Mouse (Mus musculus) frontal cortex, postnatal 25 days (tissue): ENCODE data around the gene Paqr6.

ENCODE experiments used
- DNase-seq, 2 experiments: peaks; one replicate each; pipeline ENCODE4 v3.0.0; 2022; ENCODE audit warnings: low spot score in 2 of 2

The Paqr6 gene

GRCm38 (mm10) chr3:88364337-88364736, at the start of gene Paqr6:
Paqr6 (plus strand) TSS chr3:88364584.
- no peak for DNase-seq

GRCm38 (mm10) chr3:88324951-88325405, 39.4 kb upstream of the Paqr6 start, which contains the start of gene Glmp:
Glmp (plus strand) TSS chr3:88325023.
- DNase-seq, result peak in 1 of 2 experiments; percentile 30

DNA sequence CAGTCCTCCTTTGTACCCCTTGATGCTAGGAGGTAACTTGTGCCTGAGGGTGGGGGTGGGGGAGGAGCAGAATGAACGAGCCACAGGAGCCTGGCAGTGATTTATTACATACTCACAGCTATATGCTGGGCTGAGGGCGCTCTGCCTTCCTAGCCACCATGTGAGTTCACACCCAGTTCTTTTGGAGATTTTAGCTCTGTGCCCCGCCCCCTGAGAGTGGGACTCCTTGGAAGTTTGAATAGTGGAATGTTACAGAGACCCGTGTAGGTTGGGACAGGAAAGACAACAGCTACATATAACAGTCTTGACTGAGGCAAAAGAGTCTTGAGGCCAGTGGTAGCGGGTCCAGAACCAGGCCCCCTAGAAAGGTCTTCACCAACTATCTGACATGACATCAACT, 35.4 kb upstream of the Paqr6 start:
- no peak for DNase-seq

GRCm38 (mm10) chr3:88331282-88331681, 33.1 kb upstream of the Paqr6 start:
- DNase-seq, result no peak

DNA sequence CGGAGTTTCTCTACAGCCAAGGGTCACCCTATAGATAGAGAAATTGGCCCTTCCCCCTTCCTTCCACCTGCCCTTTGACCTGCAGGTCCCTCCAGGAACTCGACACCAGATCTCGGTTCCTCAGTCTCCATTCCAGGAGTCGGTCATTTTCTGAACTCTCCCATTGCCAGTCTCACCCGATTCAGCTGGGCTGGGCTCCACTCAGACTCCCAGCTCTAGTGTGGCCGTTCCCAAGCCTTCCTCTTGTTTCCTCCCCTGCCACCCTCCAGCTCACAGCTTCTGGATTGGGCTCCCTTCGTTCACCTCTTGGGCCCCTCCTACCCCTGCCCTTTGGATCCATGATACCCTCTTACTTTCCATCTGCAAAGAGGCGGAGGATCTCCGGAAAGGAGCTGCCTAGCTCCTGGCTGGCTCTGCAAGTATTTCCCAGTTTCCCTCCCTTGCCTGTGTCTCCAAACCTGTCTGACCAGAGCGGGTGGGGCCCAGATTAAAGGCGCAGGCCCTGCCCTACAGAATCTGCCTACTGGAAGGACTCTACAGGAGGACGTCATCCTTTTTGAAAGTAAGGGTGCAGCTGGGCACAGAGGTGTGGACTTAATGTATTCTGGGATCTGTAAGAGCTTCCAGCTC, 30.2 kb upstream of the Paqr6 start:
- DNase-seq, result no peak

DNA sequence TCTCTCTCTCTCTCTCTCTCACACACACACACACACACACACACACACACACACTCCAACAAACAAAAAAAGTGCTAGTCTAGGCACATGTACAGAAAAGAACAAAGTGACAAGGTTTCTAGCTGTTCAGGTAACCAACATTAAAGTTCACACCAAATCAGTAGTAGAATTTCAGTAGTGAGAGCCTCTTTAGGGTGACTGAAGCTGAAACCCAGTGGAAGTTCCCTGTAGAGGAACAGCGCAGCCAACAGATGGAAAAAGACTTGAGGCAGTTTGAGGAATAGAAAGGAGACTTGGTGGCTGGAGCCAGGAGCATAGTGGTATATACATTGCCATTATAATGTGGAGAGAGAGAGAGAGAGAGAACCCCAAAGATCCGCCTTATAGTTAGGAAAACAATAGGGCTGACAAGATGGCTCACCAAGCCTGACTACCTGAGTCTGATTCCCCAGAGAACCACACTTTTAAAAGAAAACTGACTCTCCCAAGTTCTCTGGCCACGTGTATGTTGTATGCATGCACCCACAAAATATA, 29.4 kb upstream of the Paqr6 start:
- DNase-seq, result no peak

GRCm38 (mm10) chr3:88335436-88336053, 28.8 kb upstream of the Paqr6 start:
- no peak for DNase-seq

GRCm38 (mm10) chr3:88336058-88337013, 28.0 kb upstream of the Paqr6 start, which contains the start of the genes Tmem79 and Smg5:
Tmem79 (minus strand) TSS chr3:88336148.
Smg5 (plus strand) TSS chr3:88336260.
- peak; percentile 92 for DNase-seq

GRCm38 (mm10) chr3:88337367-88338020, 26.9 kb upstream of the Paqr6 start:
- DNase-seq, result no peak

GRCm38 (mm10) chr3:88338316-88338715, 26.1 kb upstream of the Paqr6 start:
- DNase-seq, result no peak

GRCm38 (mm10) chr3:88339006-88339405, 25.4 kb upstream of the Paqr6 start:
- no peak for DNase-seq

GRCm38 (mm10) chr3:88350732-88351131, 13.7 kb upstream of the Paqr6 start:
- no peak for DNase-seq

- DNase-seq, result no peak
Observed at GRCm38 (mm10) chr3:88352907-88353306, 11.5 kb upstream of the Paqr6 start.

DNA sequence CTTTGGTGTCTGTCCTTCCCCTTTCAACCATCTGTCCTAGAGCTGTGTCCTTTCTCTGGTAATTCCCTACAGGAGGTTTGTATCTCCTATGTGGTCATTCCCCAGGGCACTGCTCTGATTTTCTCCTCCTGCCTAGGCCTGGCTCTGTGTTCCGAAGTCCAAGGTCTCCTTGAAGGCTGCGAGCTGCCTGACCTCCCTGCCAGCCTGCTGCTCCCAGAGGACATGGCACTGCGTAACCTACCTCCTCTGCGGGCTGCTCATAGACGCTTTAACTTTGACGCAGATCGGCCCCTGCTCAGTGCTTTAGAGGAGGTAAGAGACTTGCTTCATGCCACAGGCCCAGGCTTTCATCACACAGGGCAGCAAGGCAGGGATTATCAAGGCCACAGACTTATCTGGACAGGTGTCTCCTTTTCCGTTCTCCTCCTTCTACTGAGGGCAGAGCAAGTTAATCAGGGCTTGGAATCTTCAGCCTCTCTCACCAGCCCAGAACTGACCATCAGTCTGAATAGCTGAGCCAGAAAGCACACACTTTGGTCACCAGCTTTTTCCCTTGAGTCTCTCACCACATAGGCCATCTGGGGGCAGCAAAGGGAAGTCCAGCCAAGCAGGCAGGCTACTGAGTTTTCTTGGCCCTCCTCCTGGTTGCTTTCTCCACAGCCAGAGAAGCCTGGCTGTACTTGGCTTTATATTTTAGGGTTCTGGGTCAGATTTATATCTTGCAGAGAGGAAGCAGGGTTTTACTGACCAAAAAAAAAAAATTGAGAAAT, 9.8 kb upstream of the Paqr6 start:
- DNase-seq, result no peak

GRCm38 (mm10) chr3:88359584-88359983, 4.8 kb upstream of the Paqr6 start:
- no peak for DNase-seq

GRCm38 (mm10) chr3:88359989-88360388, 4.4 kb upstream of the Paqr6 start:
- no peak for DNase-seq

- DNase-seq, result no peak
Observed at GRCm38 (mm10) chr3:88361096-88361495, 3.3 kb upstream of the Paqr6 start.

DNA sequence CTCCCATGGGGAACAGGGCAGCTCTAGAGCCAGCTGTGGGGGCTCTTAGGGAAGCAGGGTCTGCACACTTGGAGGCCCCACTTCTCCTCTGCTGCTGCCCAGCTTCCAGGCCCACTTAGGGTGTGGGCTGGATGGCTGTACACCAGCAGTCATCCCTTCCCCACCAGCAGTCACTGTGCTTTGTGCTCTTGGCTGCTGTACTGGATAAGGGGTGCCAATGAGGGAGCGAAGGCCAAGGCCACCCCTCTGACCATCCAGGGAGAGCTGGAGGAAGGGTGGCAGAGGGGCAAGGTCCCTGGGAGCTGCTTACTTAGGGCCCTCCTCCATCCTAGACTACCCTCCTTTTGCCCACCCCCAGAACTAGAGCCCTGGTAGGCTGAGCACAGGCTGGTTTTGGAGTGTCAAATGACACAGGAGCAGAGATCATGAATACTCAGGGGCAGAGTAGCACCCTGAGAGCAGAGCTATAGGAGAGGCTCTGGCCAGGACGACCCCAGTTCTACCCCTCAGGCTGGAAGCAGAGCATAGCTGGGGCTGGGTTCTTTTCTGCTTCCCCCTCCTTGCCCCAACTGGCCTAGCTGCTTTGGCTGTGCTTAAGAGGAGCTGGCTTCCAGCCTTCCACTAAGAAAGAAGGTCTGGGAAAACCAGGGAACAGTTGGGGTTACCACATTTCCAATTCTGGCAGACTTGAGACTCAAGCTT, 2.6 kb upstream of the Paqr6 start:
- DNase-seq, result no peak

DNA sequence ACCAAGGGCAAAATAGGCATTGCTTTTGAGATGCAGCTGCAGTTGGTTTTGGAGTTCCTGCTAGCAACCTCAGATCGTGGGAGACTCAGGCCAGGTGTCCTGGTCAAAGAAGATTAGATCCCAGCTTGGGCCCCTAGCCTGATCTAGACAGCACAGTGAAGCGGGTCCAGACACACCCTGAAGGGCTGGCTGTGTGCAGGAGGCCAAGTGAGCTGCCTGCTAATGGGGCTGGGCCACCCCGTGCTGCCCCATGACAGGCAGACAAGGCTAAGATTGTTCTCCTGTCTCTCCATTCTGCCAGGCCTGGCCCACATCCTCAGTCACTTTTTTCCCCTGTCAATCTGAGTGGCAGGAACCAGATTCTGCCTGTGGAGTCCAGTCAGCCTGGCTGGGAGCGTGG, 684 bp upstream of the Paqr6 start:
- DNase-seq, result no peak
